Mouse (Mus musculus): ENCODE measurements at regions not wholly inside any gene's neighbourhood (a gene's known extent, or its start where the extent isn't known, plus 50 kb on each side); places are given as distances from the start of the nearest gene placed in this dataset.

- dilution Hi-C loops (cut with MboI; ENCODE audit: extremely low pct_ligation_motif_present, extremely low pct_unique_long_range_greater_than_20kb, low sequenced_read_pairs) (no loop called here), in situ Hi-C loops (cut with MboI; ENCODE audit: low pct_ligation_motif_present, low pct_unique_long_range_greater_than_20kb, low sequenced_read_pairs) (no loop called here)
These were observed 216.0 kb upstream of the Mon1b start for GRCm38 (mm10) chr8:113419352-113419751.

GRCm38 (mm10) chr8:113422651-113423050 is 212.7 kb upstream of the Mon1b start:
- Histone ChIP-seq H3K4me2 (ENCODE audit: insufficient read depth, low read depth, poor library complexity, severe bottlenecking) (no peak overlapping the region), H3K27ac (ENCODE audit: insufficient read depth, low read depth) (no peak overlapping the region), H3K4me3 (replicated peaks in 1 of 3; ENCODE audit: low read depth in 2 of 3, low read length in 2 of 3, poor library complexity in 1 of 3) (no peak overlapping the region), H3K9ac (ENCODE audit: insufficient read depth, low read depth) (no peak overlapping the region), H3K36me3 (replicated peaks in 1 of 2; ENCODE audit: control insufficient read depth in 1 of 2, insufficient read depth in 1 of 2, low read length in 1 of 2) (no peaks in the 10 kb centered on the region), H3K4me1 (ENCODE audit: control insufficient read depth in 1 of 2, insufficient read depth in 2 of 2) (no peaks in the 10 kb centered on the region), H3K9me3 (replicated peaks; ENCODE audit: low read length) (peaks cover 60% of the 10 kb centered on the region), H3K27me3 (replicated peaks) (no peaks in the 10 kb centered on the region), H3K79me2 (replicated peaks; ENCODE audit: control insufficient read depth, extremely low read depth, insufficient read depth, poor library complexity, severe bottlenecking) (no peaks in the 10 kb centered on the region)
- DNase-seq (ENCODE audit: extremely low read depth), result no peak
- TF ChIP-seq PAX5 (IDR thresholded peaks at IDR 0.05; ENCODE audit: low read length) (no peak), JUN (IDR thresholded peaks at IDR 0.05; ENCODE audit: insufficient read depth, low read depth, low read length) (no peak), POLR2AphosphoS2 (IDR thresholded peaks at IDR 0.05; ENCODE audit: low read depth, low read length) (no peak), SMC3 (IDR thresholded peaks at IDR 0.05; ENCODE audit: low read depth, low read length) (no peak), SIN3A (IDR thresholded peaks at IDR 0.05; ENCODE audit: low read length) (no peak), BHLHE40 (IDR thresholded peaks at IDR 0.05; ENCODE audit: low read depth, low read length) (no peak), TCF12 (IDR thresholded peaks at IDR 0.05; ENCODE audit: low read depth, low read length) (no peak), RAD21 (IDR thresholded peaks at IDR 0.05; ENCODE audit: low read depth, low read length) (no peak), MYC (IDR thresholded peaks at IDR 0.05; ENCODE audit: low read depth, low read length) (no peak), MAFK (IDR thresholded peaks at IDR 0.05; ENCODE audit: insufficient replicate concordance, low read length) (no peak), POLR2A (IDR thresholded peaks at IDR 0.05; ENCODE audit: low read depth, low read length) (no peak)
- in situ Hi-C loops (cut with MboI; ENCODE audit: low pct_ligation_motif_present, low pct_unique_long_range_greater_than_20kb, low sequenced_read_pairs), result no loop called here
- dilution Hi-C loops (cut with MboI; ENCODE audit: extremely low pct_ligation_motif_present, extremely low pct_unique_long_range_greater_than_20kb, low sequenced_read_pairs), result no loop called here

More at GRCm38 (mm10) chr8:113419352-113419751, 216.0 kb upstream of the Mon1b start:
- Histone ChIP-seq H3K36me3 (replicated peaks in 1 of 2; ENCODE audit: control insufficient read depth in 1 of 2, insufficient read depth in 1 of 2, low read length in 1 of 2) (no peaks in the 10 kb centered on the region), H3K79me2 (replicated peaks; ENCODE audit: control insufficient read depth, extremely low read depth, insufficient read depth, poor library complexity, severe bottlenecking) (no peaks in the 10 kb centered on the region), H3K27ac (ENCODE audit: insufficient read depth, low read depth) (no peak overlapping the region), H3K9me3 (replicated peaks; ENCODE audit: low read length) (peaks cover 62% of the 10 kb centered on the region), H3K4me1 (ENCODE audit: control insufficient read depth in 1 of 2, insufficient read depth in 2 of 2) (no peaks in the 10 kb centered on the region), H3K27me3 (replicated peaks) (no peaks in the 10 kb centered on the region), H3K9ac (ENCODE audit: insufficient read depth, low read depth) (no peak overlapping the region), H3K4me3 (replicated peaks in 1 of 3; ENCODE audit: low read depth in 2 of 3, low read length in 2 of 3, poor library complexity in 1 of 3) (no peak overlapping the region), H3K4me2 (ENCODE audit: insufficient read depth, low read depth, poor library complexity, severe bottlenecking) (no peak overlapping the region)
- TF ChIP-seq ETS1 (conservative IDR thresholded peaks at IDR 0.05; ENCODE audit: low read depth, low read length), result no peak
- no peak for DNase-seq (ENCODE audit: extremely low read depth)

GRCm38 (mm10) chr8:113439088-113439487 is 196.3 kb upstream of the Mon1b start:
- Histone ChIP-seq H3K4me3 (replicated peaks in 1 of 3; ENCODE audit: low read depth in 2 of 3, low read length in 2 of 3, poor library complexity in 1 of 3) (no peak overlapping the region), H3K9me3 (replicated peaks; ENCODE audit: low read length) (peaks cover 75% of the 10 kb centered on the region), H3K79me2 (replicated peaks; ENCODE audit: control insufficient read depth, extremely low read depth, insufficient read depth, poor library complexity, severe bottlenecking) (no peaks in the 10 kb centered on the region), H3K4me2 (ENCODE audit: insufficient read depth, low read depth, poor library complexity, severe bottlenecking) (no peak overlapping the region), H3K36me3 (replicated peaks in 1 of 2; ENCODE audit: control insufficient read depth in 1 of 2, insufficient read depth in 1 of 2, low read length in 1 of 2) (no peaks in the 10 kb centered on the region), H3K4me1 (ENCODE audit: control insufficient read depth in 1 of 2, insufficient read depth in 2 of 2) (no peaks in the 10 kb centered on the region), H3K27me3 (replicated peaks) (no peaks in the 10 kb centered on the region), H3K9ac (ENCODE audit: insufficient read depth, low read depth) (no peak overlapping the region), H3K27ac (ENCODE audit: insufficient read depth, low read depth) (no peak overlapping the region)
- TF ChIP-seq MEF2A (IDR thresholded peaks at IDR 0.05; ENCODE audit: borderline replicate concordance, low read depth, low read length), result no peak
- TF ChIP-seq EP300 (IDR thresholded peaks at IDR 0.05; ENCODE audit: low read length), result no peak
- TF ChIP-seq RCOR1 (conservative IDR thresholded peaks at IDR 0.05; ENCODE audit: low read depth, low read length), result no peak
- no peak for TF ChIP-seq JUN (IDR thresholded peaks at IDR 0.05; ENCODE audit: insufficient read depth, low read depth, low read length)
- TF ChIP-seq IRF4 (IDR thresholded peaks at IDR 0.05; ENCODE audit: low read depth, low read length), result no peak
- no peak for TF ChIP-seq CHD2 (IDR thresholded peaks at IDR 0.05; ENCODE audit: low read length)
- no peak for TF ChIP-seq JUND (conservative IDR thresholded peaks at IDR 0.05; ENCODE audit: low read depth, low read length)
- TF ChIP-seq E2F4 (IDR thresholded peaks at IDR 0.05; ENCODE audit: insufficient replicate concordance, low read depth, low read length), result no peak
- no peak for TF ChIP-seq MXI1 (IDR thresholded peaks at IDR 0.05; ENCODE audit: low read depth, low read length)
- no peak for TF ChIP-seq RAD21 (IDR thresholded peaks at IDR 0.05; ENCODE audit: low read depth, low read length)
- TF ChIP-seq SIN3A (IDR thresholded peaks at IDR 0.05; ENCODE audit: low read length), result no peak
- no peak for TF ChIP-seq CTCF (conservative IDR thresholded peaks at IDR 0.05 in 1 of 2, IDR thresholded peaks at IDR 0.05 in 1 of 2; ENCODE audit: low read depth in 2 of 2, low read length in 2 of 2)
- no peak for TF ChIP-seq MYC (IDR thresholded peaks at IDR 0.05; ENCODE audit: low read depth, low read length)
- no peak for TF ChIP-seq UBTF (IDR thresholded peaks at IDR 0.05; ENCODE audit: low read depth, low read length)
- TF ChIP-seq ZMIZ1 (IDR thresholded peaks at IDR 0.05; ENCODE audit: low read depth, low read length), result no peak
- TF ChIP-seq NRF1 (IDR thresholded peaks at IDR 0.05; ENCODE audit: low read depth, low read length), result no peak
- TF ChIP-seq ZC3H11A (IDR thresholded peaks at IDR 0.05; ENCODE audit: low read depth, low read length), result no peak
- no peak for TF ChIP-seq NELFE (IDR thresholded peaks at IDR 0.05; ENCODE audit: low read depth, low read length)
- no peak for TF ChIP-seq POLR2A (IDR thresholded peaks at IDR 0.05; ENCODE audit: low read depth, low read length)
- no peak for TF ChIP-seq GABPA (IDR thresholded peaks at IDR 0.05; ENCODE audit: insufficient replicate concordance, low read depth, low read length)
- dilution Hi-C loops (cut with MboI; ENCODE audit: extremely low pct_ligation_motif_present, extremely low pct_unique_long_range_greater_than_20kb, low sequenced_read_pairs), result no loop called here
- in situ Hi-C loops (cut with MboI; ENCODE audit: low pct_ligation_motif_present, low pct_unique_long_range_greater_than_20kb, low sequenced_read_pairs), result no loop called here
- DNase-seq (ENCODE audit: extremely low read depth), result no peak

Data from CH12.LX (cell line).